Comparison of ENCODE assay signal across 21 mouse cellular contexts in the genomic region with DNA sequence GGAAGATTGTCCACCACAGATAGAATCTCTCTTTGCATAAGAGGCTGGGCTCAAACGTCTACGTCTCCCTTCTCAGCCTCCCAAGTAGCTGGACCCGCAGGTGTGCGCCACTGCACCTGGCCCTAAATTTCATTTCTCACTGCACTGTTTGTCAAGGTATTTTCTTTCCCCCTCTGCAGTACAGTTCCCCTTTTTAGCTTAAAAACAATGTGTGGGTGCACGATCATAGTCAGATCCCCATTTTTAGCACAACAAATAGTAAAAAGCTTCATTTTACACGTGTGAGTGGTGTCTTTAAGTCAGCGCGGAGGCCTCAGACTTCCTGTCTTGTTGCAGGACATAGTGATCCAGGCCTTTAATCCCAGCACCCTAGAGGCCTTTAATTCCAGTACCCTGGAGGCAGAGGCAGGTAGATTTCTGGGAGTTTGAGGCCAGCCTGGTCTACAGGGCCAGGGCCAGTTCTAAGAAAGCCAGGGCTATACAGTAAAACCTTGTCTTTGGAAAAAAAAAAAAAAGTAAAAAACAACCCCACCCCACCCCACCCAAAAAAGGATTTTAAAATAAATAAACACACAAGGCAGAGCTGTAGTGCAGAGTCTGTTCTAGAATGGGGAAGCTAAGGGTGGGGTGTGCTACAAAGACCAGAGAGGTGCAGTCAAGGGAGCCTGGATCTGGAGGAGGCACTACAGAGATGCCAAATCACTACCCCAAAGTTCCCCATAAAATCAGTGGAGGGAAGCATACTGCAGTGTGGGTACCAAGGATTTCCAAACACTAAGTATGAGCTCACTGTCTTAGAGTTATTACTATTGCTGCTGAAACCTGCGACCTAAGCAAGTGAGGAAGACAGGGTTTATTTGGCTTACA. TPM values are rescaled to one million over a fixed set of nuclear protein-coding genes. Genes with fewer than 3 reads are reported as not detected.
DNase-seq lines count a peak whose midpoint lies in the region; TF ChIP-seq lines count a peak whose summit lies in the region.
"Had no signal": no experiment of that assay in that cellular context is flagged by ENCODE, and none has a peak within 500 bp of the region (broad histone marks: within the 10 kb centered on the region; RNA-seq: fewer than 3 reads in every experiment).

No protein-coding gene starts in this region.

- peak; percentile 28 for DNase-seq in lung, postnatal 25 days (ENCODE audit: low spot score)
- DNase-seq in lung, postnatal 4 days = no peak
- peak; percentile 72 to 76 for DNase-seq in B cell, adult 2 months
- DNase-seq in spleen, adult 2 months (ENCODE audit: low read depth in 1 of 2, low spot score in 2 of 2) = peak; percentile 62 to 63
- no peak for DNase-seq in ovary, postnatal 36 days (ENCODE audit: low spot score)
- no peak for DNase-seq in Muller cell, postnatal 12 days (ENCODE audit: inconsistent ontology term)
- no peak for DNase-seq in hindbrain, embryonic 10.5 days (ENCODE audit: low spot score)
- DNase-seq: adrenal gland, adult 8-10 months; adrenal gland, postnatal 36 days; cerebellum, adult 11 months; cerebellum, adult 8-10 months; cerebellum, postnatal 14 days; embryo, embryonic 11 days; gastrocnemius, postnatal 36 days; heart, postnatal 14 days had no signal

- no peaks in the 10 kb centered on the region for H3K36me3 ChIP-seq in spleen, adult 2 months (ENCODE audit: control insufficient read depth, insufficient read depth, low read length)
- no peaks in the 10 kb centered on the region for H3K36me3 ChIP-seq in hindbrain, embryonic 10.5 days
- H3K36me3 ChIP-seq: embryonic facial prominence, embryonic 15.5 days; forebrain, embryonic 15.5 days; heart, embryonic 15.5 days had no signal

- no peaks in the 10 kb centered on the region for H3K27me3 ChIP-seq in spleen, adult 2 months (ENCODE audit: control insufficient read depth, insufficient read depth, low read length)
- no peaks in the 10 kb centered on the region for H3K27me3 ChIP-seq in hindbrain, embryonic 10.5 days (ENCODE audit: insufficient read depth, poor library complexity, severe bottlenecking)
- H3K27me3 ChIP-seq: embryonic facial prominence, embryonic 15.5 days; forebrain, embryonic 15.5 days; heart, embryonic 15.5 days had no signal

- WGBS in bone marrow, adult 2 months = 32% methylated on average over 9 of the region's 9 CpGs
- WGBS in spleen, adult 2 months = 23% methylated on average over 9 of the region's 9 CpGs
- 92% methylated on average over 9 of the region's 9 CpGs for WGBS in hindbrain, embryonic 10.5 days

- no peak for TF ChIP-seq CTCF in bone marrow, adult 2 months (IDR thresholded peaks at IDR 0.05; ENCODE audit: control insufficient read depth, insufficient read depth, low read length)
- no peak for TF ChIP-seq CTCF in spleen, adult 2 months (IDR thresholded peaks at IDR 0.05; ENCODE audit: extremely low read depth, insufficient read depth, insufficient read length, insufficient replicate concordance)

- no peak for TF ChIP-seq POLR2A in bone marrow, adult 2 months (IDR thresholded peaks at IDR 0.05; ENCODE audit: borderline replicate concordance, control insufficient read depth, low read depth, low read length)
- no peak for TF ChIP-seq POLR2A in spleen, adult 2 months (IDR thresholded peaks at IDR 0.05; ENCODE audit: low read depth, low read length)

- H3K9me3 ChIP-seq in hindbrain, embryonic 10.5 days = no peaks in the 10 kb centered on the region
- H3K9me3 ChIP-seq: embryonic facial prominence, embryonic 15.5 days; forebrain, embryonic 15.5 days; heart, embryonic 15.5 days had no signal

- no peak overlapping the region for H3K4me3 ChIP-seq in bone marrow, adult 2 months (replicated peaks; ENCODE audit: control insufficient read depth, low read depth, low read length)
- H3K4me3 ChIP-seq in spleen, adult 2 months (ENCODE audit: extremely low read depth, insufficient read depth, insufficient read length) = no peak overlapping the region
- no peak overlapping the region for H3K4me3 ChIP-seq in hindbrain, embryonic 10.5 days
- H3K4me3 ChIP-seq: embryonic facial prominence, embryonic 15.5 days; erythroblast, embryonic 14.5 days; forebrain, embryonic 15.5 days; heart, embryonic 15.5 days had no signal

- H3K4me1 ChIP-seq in bone marrow, adult 2 months (ENCODE audit: control insufficient read depth, insufficient read depth, low read length) = peaks cover 5% of the 10 kb centered on the region; the same call in 1 of the 2 replicates
- H3K4me1 ChIP-seq in spleen, adult 2 months (ENCODE audit: control insufficient read depth, insufficient read depth, insufficient read length) = peaks cover 40% of the 10 kb centered on the region
- H3K4me1 ChIP-seq in hindbrain, embryonic 10.5 days (replicated peaks) = peaks cover 30% of the 10 kb centered on the region

- H3K27ac ChIP-seq in bone marrow, adult 2 months (ENCODE audit: control insufficient read depth, insufficient read depth, low read depth, low read length, poor library complexity) = peak overlapping the region; percentile 87
- H3K27ac ChIP-seq in spleen, adult 2 months (ENCODE audit: insufficient read depth, low read length) = peak overlapping the region; percentile 97
- H3K27ac ChIP-seq in hindbrain, embryonic 10.5 days = no peak overlapping the region
- H3K27ac ChIP-seq: embryonic facial prominence, embryonic 15.5 days; forebrain, embryonic 15.5 days; heart, embryonic 15.5 days; hindbrain, embryonic 14.5 days had no signal

RNA-seq across cellular contexts. Expression of gene Med13, which starts 42.1 kb away (rescaled TPM):
- 26.2 and 35.6 TPM in 2 replicates for polyA plus RNA-seq in bone marrow, adult 2 months (2011; ENCODE audit: insufficient read depth, insufficient read length, low replicate concordance, missing spikeins)
- polyA plus RNA-seq in spleen, adult 2 months (2012; rRNA removed) = 22.3 and 23.2 TPM in 2 replicates
- polyA plus RNA-seq in hindbrain, embryonic 10.5 days (2016; fragmentation: Nextera tagmentation; extraction: Ambion mirVana) = 5.9 and 7.4 TPM in 2 replicates

Comparison
In these comparisons a context has a peak if more than half of its experiments do, and no peak if none do; other contexts are left out.
1. DNase-seq: peak in lung, postnatal 25 days (single experiment), B cell, adult 2 months (2 of 2) and spleen, adult 2 months (2 of 2); none in lung, postnatal 4 days (0 of 2), ovary, postnatal 36 days (single experiment), Muller cell, postnatal 12 days (single experiment) and hindbrain, embryonic 10.5 days (single experiment).